Mouse (Mus musculus) hematopoietic multipotent progenitor cell, adult 10-12 weeks (in vitro differentiated cells): ENCODE results near the gene Atcay. TPM values are rescaled to one million over a fixed set of nuclear protein-coding genes. Genes with fewer than 3 reads are reported as not detected.

Experiments
- polyA plus RNA-seq: library from polyadenylated mRNA; stranded (reverse); fragments of >175 nt; gene quantifications from 2 replicates; pipeline ENCODE4 v1.2.3, GENCODE M21; 2012; ENCODE audit warnings: low replicate concordance

Gene Atcay
- polyA plus RNA-seq, result 0.53 and 0.94 TPM in 2 replicates

GRCm38 (mm10) chr10:81230438-81231332 is at the start of gene Atcay:
Gene Atcay, minus strand, starts transcription at chr10:81230833.

GRCm38 (mm10) chr10:81266211-81267105 is 35.8 kb upstream of the Atcay start, which contains the start of the genes Mrpl54 and Apba3:
Gene Mrpl54, minus strand, starts transcription at chr10:81266934.
Gene Apba3, plus strand, starts transcription at chr10:81266960.

GRCm38 (mm10) chr10:81252424-81253419 is 22.1 kb upstream of the Atcay start, which contains the start of gene Matk:
Gene Matk, plus strand, starts transcription at chr10:81252935.

GRCm38 (mm10) chr10:81232580-81233225 is 2.1 kb upstream of the Atcay start, which contains the start of gene Zfr2:
Gene Zfr2, plus strand, starts transcription at chr10:81233155.

GRCm38 (mm10) chr10:81201807-81202758 is 28.6 kb downstream of the Atcay start, which contains the start of gene Nmrk2:
Gene Nmrk2, minus strand, starts transcription at chr10:81202051.

GRCm38 (mm10) chr10:81183805-81184204 is 46.8 kb downstream of the Atcay start, which contains the start of gene 4930442H23Rik:
Gene 4930442H23Rik, minus strand, starts transcription at chr10:81183849.

GRCm38 (mm10) chr10:81182336-81183333 is 48.0 kb downstream of the Atcay start, which contains the start of gene Dapk3:
Gene Dapk3, plus strand, starts transcription at chr10:81183005.

GRCm38 (mm10) chr10:81176466-81177271 is 54.0 kb downstream of the Atcay start, which contains the start of gene Eef2:
Gene Eef2, plus strand, starts transcription at chr10:81176631.

GRCm38 (mm10) chr10:81167200-81168086 is 63.2 kb downstream of the Atcay start, which contains the start of gene Pias4:
Gene Pias4, minus strand, starts transcription at chr10:81167923.

Other genes starting within 250 kb of the Atcay start
- gene Gng7, start 215.9 kb downstream of the Atcay start, polyA plus RNA-seq, result 0.51 and 0.75 TPM in 2 replicates
- not detected in 2 replicates for gene Diras1, start 205.2 kb downstream of the Atcay start, polyA plus RNA-seq
- 20.4 and 23.3 TPM in 2 replicates for gene Slc39a3, start 193.4 kb downstream of the Atcay start, polyA plus RNA-seq
- 104 and 170 TPM in 2 replicates for gene Sgta, start 170.7 kb downstream of the Atcay start, polyA plus RNA-seq
- gene Thop1, start 160.8 kb downstream of the Atcay start, polyA plus RNA-seq, result 20.3 and 22.9 TPM in 2 replicates
- 0.24 and 0.30 TPM in 2 replicates for gene Creb3l3, start 132.0 kb downstream of the Atcay start, polyA plus RNA-seq
- gene Map2k2, start 124.9 kb downstream of the Atcay start, polyA plus RNA-seq, result 241 and 608 TPM in 2 replicates
- 198 and 333 TPM in 2 replicates for gene Zbtb7a, start 95.6 kb downstream of the Atcay start, polyA plus RNA-seq
- gene Pias4, start 62.9 kb downstream of the Atcay start, polyA plus RNA-seq, result 72.6 and 164 TPM in 2 replicates
- gene Eef2, start 54.2 kb downstream of the Atcay start, polyA plus RNA-seq, result 495 and 2,413 TPM in 2 replicates
- gene Dapk3, start 47.8 kb downstream of the Atcay start, polyA plus RNA-seq, result 53.4 and 152 TPM in 2 replicates
- 0.09 TPM in 1 of 2 replicates, not detected in the other for gene 4930442H23Rik, start 47.0 kb downstream of the Atcay start, polyA plus RNA-seq
- gene Nmrk2, start 28.8 kb downstream of the Atcay start, polyA plus RNA-seq, result not detected in 2 replicates
- 4.0 and 8.6 TPM in 2 replicates for gene Zfr2, start 2.3 kb upstream of the Atcay start, polyA plus RNA-seq
- 31.4 and 107 TPM in 2 replicates for gene Matk, start 22.1 kb upstream of the Atcay start, polyA plus RNA-seq
- 314 and 329 TPM in 2 replicates for gene Mrpl54, start 36.1 kb upstream of the Atcay start, polyA plus RNA-seq
- gene Apba3, start 36.1 kb upstream of the Atcay start, polyA plus RNA-seq, result 70.4 and 133 TPM in 2 replicates
- gene Tjp3, start 60.7 kb upstream of the Atcay start, polyA plus RNA-seq, result 15.0 and 35.0 TPM in 2 replicates
- gene Pip5k1c, start 62.1 kb upstream of the Atcay start, polyA plus RNA-seq, result 245 and 665 TPM in 2 replicates
- gene Cactin, start 90.3 kb upstream of the Atcay start, polyA plus RNA-seq, result 60.3 and 77.6 TPM in 2 replicates
- 29.6 and 30.6 TPM in 2 replicates for gene Tbxa2r, start 97.9 kb upstream of the Atcay start, polyA plus RNA-seq
- 3.1 and 6.9 TPM in 2 replicates for gene Gipc3, start 112.4 kb upstream of the Atcay start, polyA plus RNA-seq
- 184 and 481 TPM in 2 replicates for gene Hmg20b, start 119.6 kb upstream of the Atcay start, polyA plus RNA-seq
- 20.8 and 31.1 TPM in 2 replicates for gene Mfsd12, start 126.7 kb upstream of the Atcay start, polyA plus RNA-seq
- gene 4930404N11Rik, start 135.0 kb upstream of the Atcay start, polyA plus RNA-seq, result 11.6 and 18.6 TPM in 2 replicates
- gene Fzr1, start 147.7 kb upstream of the Atcay start, polyA plus RNA-seq, result 48.1 and 72.7 TPM in 2 replicates
- gene Dohh, start 153.6 kb upstream of the Atcay start, polyA plus RNA-seq, result 76.4 and 107 TPM in 2 replicates
- 1.2 and 4.2 TPM in 2 replicates for gene Gm48551, start 153.6 kb upstream of the Atcay start, polyA plus RNA-seq
- 8.9 and 18.4 TPM in 2 replicates for gene Gm48552, start 158.2 kb upstream of the Atcay start, polyA plus RNA-seq
- gene Smim24, start 162.2 kb upstream of the Atcay start, polyA plus RNA-seq, result 3.0 and 3.7 TPM in 2 replicates
- gene Nfic, start 224.8 kb upstream of the Atcay start, polyA plus RNA-seq, result 136 and 414 TPM in 2 replicates